Mouse (Mus musculus): ENCODE measurements around the gene Zg16.
"Not testable (repeated sequence)": the region's sequence is repeated elsewhere in the genome, so short reads cannot be mapped to it uniquely, and the experiment has no call there.

DNA sequence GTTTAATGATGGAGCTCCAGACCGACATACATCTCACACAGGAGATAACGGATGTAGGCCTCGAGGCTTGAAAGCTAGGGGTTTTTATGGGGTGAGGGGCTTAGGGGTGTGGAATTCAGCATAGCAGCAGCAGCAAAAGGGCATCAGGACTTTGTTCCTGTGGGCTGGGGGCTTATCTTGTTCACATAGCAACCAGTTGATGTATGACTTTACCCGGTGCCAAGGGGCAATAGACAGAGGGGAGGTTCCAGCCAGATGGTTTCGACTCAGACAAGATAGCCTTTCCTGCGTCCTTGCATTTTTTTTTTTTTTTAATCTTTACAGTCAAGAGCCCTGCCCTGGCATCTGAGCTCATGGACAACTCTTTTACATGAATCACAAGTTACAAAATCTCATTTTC lies 1.4 kb downstream of the Zg16 start:
- not testable (repeated sequence) for TF ChIP-seq POLR2A, CTCF (IDR thresholded peaks at IDR 0.05; ENCODE audit: extremely low read depth, insufficient read depth, low read length)
